Mouse (Mus musculus): Measurements from ENCODE around the gene Srgap3.
A peak's percentile ranks its signal among the peaks of the same experiment; 100 is the strongest.
"Not testable (repeated sequence)": the region's sequence is repeated elsewhere in the genome, so short reads cannot be mapped to it uniquely, and the experiment has no call there.

The Srgap3 gene

DNA sequence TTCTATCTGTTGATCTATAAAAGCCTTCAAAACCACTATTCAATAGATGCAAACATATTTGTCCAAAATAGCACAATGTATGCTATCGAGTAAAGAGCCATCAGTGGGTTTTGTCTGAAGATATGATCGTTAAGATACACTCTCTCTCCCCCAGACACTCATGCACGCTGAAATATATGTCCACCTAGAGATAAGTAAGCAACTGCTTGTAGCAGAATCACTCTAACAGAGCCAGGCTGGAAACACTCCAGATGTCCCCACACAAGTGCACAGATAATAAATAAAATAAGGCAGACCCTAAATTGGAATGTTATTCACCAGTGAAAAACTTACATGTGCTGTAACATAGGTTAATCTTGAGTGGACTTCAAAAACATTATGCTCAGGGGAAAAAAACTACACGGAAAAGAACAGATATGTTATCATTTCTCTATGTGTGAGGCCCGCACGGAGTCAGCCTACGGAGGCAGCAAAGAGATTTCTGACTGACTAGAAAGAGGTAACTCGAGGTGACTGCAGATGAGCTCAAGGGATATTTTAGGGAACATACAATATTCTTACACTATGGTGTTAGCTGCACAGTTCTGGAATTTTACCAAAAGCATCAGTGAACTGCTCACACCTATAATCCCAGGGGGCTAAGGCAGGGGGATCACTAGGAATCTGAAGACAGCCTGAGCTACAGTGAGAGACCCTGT, 39.0 kb downstream of the Srgap3 start:
- DNase-seq (ENCODE audit: low spot score) = no peak

DNA sequence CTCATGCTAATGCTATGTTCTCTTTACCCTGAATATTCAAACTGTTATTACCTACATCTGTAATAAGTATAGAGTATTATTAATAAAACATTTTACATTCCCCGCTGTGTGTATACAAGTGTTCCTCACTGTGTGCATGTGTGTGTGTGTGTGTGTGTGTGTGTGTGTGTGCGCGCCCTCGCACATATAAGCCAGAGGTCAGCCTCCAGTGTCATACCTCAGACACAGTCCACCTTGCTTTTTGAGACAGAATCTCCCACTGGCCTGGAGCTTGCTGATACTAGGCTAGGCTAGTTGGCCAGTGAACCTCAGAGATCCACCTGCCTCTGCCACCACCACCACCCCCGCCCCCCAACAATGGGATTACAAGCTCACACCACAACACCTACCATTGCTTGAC, 43.3 kb downstream of the Srgap3 start:
- no peak for DNase-seq (ENCODE audit: low spot score)

DNA sequence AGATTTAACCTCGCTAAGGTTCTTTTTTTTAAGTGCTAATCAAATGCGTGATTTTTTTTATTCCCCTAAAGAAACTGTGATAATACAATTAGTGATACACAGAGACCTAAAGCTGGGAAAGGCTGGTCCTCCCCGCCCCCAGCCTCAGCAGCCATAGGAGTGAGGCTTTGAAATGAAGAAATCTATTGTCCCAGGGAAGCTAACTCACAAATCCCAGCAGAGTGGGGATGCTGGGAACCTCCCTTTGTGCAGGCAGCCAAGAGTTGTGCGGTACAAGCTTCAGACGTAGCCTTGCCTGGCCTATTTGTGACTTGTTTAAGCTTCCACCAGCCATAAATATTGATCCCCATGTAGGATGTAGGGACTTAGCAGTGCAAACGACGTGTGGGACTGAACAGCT, 43.8 kb downstream of the Srgap3 start:
- no peak for DNase-seq (ENCODE audit: low spot score)

DNA sequence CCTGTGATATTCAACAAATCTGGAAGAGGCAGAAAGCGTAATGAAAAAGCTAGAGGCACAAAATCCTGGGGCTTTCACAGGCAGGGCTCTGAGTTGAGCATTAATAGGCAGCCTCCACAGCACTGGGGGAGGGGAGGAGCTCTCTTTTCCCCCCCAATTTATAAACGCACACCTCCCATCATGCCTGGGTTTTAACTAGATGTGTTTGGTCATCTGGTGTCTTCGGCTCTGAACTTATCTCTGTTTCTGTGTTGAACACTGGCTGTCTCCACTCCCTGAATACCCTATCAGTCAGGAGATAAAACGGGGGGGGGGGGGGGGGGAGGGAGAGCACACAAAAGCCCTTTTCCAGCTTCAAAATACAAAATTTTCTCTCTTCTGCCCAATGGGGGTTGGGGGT, 44.3 kb downstream of the Srgap3 start:
- DNase-seq (ENCODE audit: low spot score) = no peak

DNA sequence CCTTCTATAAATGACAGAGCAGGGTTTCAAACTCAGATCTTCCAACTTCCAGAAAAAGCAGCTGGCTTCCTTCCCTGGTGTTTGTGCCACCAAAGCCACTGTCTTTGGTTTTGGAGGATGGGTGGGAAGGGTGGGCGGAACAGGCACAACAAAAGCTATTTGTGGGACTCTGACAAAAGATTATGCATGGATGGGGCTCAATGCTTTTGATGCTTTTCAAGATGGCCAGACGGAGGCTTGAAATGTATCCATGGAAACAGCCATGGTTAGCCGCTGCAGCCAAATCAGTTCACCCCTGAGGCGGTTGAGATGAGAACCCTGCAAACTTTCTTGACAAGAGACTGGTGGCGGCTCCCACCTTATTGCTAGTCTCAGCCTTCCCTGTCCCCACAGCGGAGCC, 46.8 kb downstream of the Srgap3 start:
- no peak for DNase-seq (ENCODE audit: low spot score)

DNA sequence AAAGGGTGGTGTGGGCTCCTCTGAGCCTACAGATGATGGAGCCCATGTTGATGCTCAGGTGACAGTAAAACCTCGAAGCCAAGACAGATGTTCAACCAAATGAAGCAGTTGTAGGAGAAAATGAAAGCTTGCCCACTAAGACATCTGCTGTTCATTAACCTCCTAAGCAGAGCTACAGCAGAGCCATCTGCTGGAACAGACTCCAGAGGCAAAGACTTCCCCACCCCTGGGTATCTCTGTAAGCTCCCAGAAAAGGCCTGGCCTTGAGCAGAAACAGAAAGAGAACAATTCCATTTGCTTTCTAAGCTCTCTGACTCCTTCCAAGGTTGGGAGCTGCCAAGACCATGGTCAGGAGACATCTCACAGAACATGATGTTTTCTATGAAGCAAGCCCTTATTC, 47.4 kb downstream of the Srgap3 start:
- DNase-seq (ENCODE audit: low spot score) = no peak

GRCm38 (mm10) chr6:112899276-112899675, 47.8 kb downstream of the Srgap3 start:
- DNase-seq (ENCODE audit: low spot score) = no peak

GRCm38 (mm10) chr6:112898435-112898834, 48.6 kb downstream of the Srgap3 start:
- DNase-seq (ENCODE audit: low spot score) = no peak

- DNase-seq (ENCODE audit: low spot score) = peak; percentile 3
Measured at GRCm38 (mm10) chr6:112896372-112896771, 50.7 kb downstream of the Srgap3 start.

GRCm38 (mm10) chr6:112890331-112890751, 56.7 kb downstream of the Srgap3 start:
- no peak for DNase-seq (ENCODE audit: low spot score)

GRCm38 (mm10) chr6:112883588-112884135, 63.4 kb downstream of the Srgap3 start:
- DNase-seq (ENCODE audit: low spot score) = no peak

DNA sequence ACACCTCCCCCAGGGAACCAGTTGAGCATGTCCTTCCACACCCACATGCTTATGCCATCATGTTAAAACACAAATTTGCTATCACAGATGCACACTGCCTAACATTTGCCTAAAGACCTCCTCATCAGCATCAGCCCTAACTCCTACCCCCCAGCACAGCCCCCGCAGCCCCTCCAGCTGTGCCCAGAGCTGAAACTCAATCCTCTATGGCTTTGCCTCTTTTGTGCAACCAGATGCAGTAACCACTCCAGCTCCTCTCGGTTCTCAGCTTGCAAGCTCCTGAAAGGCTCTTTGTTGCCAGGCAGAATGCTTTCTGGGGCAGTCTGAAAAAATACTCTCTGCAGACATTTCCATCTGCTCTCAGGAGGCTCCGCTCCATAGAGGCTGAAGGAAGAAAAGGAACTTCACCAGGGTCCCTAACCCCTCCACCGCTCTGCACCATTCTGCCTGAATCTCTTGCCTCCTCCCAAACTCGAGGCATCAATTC, 67.0 kb downstream of the Srgap3 start:
- no peak for DNase-seq (ENCODE audit: low spot score)

GRCm38 (mm10) chr6:112879154-112879553, 67.9 kb downstream of the Srgap3 start:
- DNase-seq (ENCODE audit: low spot score) = no peak

- DNase-seq (ENCODE audit: low spot score) = no peak
Measured at GRCm38 (mm10) chr6:112873089-112873835, 73.8 kb downstream of the Srgap3 start.

DNA sequence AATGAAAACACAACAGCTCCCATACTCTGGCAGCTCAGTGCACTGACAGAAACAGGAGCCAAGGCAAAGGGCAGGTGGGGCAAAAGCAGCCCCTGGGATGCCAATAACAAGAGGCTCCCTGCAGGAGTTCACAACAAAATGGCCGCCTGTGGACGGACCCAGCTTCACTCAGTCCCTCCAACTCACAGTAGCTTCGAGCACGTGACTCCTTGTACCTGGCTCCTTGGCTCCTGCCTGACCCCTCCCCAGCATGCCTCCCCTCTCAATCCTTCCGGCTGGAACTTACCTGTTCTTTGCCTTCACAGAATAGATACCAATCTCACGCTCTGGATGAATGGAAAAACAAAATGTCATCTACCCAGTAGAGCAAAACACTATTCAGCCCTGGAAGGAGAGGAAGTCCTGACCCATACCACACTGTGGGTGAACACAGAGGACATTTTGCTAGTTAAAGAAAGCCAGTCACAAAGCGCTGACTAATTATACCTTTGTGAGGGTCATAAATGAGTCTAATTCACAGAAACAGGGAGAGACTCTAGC, 75.8 kb downstream of the Srgap3 start:
- no peak for DNase-seq (ENCODE audit: low spot score)

DNA sequence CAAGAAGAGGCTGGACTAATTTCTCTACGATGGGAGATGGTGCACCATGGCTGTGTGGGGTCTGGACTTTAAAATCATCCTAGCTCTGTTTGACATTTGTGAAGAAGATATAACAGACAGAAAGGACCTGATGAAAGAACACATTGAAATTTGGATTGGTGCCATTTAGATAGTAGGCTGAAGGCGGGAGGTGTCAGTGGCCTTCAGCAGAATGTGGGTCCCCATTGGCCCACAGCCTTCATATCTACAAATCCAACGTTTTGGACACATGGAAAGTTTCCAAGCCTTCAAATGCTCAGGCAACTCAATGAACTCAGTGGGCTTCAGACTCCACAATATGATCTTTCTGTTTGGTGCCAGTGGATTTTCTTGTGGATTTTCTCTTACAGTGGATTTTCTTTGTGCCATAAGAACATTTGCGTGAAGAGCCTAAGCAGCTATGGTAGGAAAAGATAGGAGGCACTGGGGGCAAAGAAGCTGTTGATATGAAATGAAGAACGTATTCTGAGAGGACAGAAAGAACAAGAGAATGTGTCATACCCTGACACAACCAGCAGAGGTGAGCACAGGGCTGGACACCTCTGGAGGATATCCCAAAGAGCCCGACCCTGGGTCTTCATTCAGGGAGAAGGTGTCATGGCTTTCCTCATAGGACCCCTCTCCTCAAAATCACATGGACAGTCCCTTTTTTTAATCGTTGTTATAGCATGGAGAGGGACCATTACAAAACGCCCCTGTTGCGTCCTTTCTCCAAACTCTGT, 78.7 kb downstream of the Srgap3 start:
- DNase-seq (ENCODE audit: low spot score) = no peak

- no peak for DNase-seq (ENCODE audit: low spot score)
Measured at GRCm38 (mm10) chr6:112866096-112866495, 81.0 kb downstream of the Srgap3 start.

DNA sequence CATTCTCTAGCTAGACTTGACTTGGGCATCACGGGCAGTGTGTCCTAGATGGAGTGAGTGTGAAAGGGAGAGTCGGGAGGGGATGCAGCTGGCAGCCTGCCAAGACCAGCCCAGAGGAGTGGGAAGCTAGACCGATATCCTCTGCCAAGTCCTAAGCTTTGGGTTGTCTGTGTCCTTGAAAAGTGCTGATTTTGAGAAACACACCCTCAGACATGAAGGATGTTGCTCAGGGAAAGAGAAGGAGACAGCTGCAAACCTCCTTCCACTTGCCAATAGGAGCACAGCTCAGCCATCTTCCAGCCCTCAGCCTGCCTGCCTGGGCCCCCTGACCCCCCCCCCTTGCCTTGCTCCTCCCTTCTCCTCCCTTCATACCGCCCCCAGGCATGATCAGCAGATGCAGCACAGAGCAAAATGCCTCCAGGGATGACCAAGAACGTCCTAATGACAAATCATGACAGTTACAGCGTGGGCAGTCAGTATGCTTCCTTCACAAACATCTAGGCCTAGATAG, 82.0 kb downstream of the Srgap3 start:
- DNase-seq (ENCODE audit: low spot score) = no peak

- no peak for DNase-seq (ENCODE audit: low spot score)
Measured at GRCm38 (mm10) chr6:112862465-112862864, 84.6 kb downstream of the Srgap3 start.

DNA sequence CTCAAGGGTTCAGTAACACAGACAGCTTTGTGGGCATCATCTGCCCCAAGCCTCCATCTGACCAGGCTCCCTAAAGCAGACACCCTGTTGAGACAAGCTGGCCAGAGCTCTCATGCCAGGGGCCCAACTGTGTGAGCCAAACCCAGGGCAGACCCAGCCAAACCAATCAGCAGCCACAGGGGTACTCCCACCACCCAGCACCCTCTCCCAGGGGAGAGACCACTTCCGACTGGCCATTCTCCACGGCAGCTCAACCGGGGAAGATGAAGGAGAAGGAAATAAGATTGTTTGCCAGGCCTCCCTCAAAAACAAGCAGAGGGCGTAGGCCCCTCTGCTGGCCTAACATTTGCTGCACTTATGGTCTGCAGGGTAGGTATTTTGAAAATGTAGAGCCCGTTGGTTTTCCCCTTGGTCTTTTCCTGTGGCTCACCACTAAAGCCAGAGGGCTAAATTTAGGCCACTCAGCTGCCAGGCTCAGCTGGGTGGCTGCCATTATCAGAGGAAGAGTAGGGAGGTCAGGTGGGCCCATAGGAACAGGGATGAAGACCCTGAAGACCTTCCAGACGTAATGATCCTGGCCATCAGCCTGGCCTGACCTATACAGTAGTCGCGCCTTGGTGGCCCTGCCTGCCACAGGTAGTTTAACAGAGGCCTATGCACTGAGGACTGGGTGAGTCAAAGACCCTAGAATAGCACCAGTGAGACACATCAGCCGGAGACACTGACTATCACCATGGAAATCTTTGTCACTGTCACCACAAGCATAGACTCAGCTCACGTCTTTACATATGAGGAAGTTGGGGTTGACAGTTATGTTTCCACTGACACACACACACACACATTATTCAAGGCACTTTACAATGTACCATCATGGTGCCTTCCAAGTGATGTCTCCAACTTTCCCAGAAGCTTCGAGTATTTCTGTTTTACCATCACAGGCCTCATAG, 85.4 kb downstream of the Srgap3 start:
- DNase-seq (ENCODE audit: low spot score) = no peak

DNA sequence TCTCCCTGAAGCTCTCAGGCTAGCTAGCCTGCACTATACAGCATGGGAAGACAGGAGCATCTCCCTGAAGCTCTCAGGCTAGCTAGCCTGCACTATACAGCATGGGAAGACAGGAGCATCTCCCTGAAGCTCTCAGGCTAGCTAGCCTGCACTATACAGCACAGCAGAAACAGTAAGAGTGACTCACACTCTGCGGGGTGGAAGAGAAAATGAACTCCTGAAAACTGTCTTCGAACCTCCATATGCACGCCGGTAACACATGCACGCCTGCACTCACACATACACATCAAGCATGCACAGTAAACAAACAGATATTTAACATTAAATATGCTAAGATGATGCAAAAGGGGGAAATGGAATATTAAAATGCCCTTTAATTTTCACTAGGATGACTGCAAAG, 86.8 kb downstream of the Srgap3 start:
- not testable (repeated sequence) for DNase-seq (ENCODE audit: low spot score)

Measured in c-Kit-positive CD71-positive TER-119-positive erythroid progenitor cells, embryonic 14.5 days (primary cell).